Mouse (Mus musculus): ENCODE measurements at regions not wholly inside any gene's neighbourhood (a gene's known extent, or its start where the extent isn't known, plus 50 kb on each side); places are given as distances from the start of the nearest gene placed in this dataset.

- TF ChIP-seq CTCF (IDR thresholded peaks at IDR 0.05; ENCODE audit: control insufficient read depth, insufficient read depth, insufficient replicate concordance, low read depth, low read length) (no peak), POLR2A (IDR thresholded peaks at IDR 0.05; ENCODE audit: control insufficient read depth, low read depth, low read length) (no peak)
These were observed 53.5 kb upstream of the Map3k1 start for GRCm38 (mm10) chr13:111862316-111862715.
